In genomic region chr4:130071758-130072157, GRCm38 (mm10) we compare ENCODE assay signal across 25 mouse cellular contexts. TPM values are rescaled to one million over a fixed set of nuclear protein-coding genes. Genes with fewer than 3 reads are reported as not detected.
DNase-seq lines count a peak whose midpoint lies in the region; ATAC-seq and TF ChIP-seq lines count a peak whose summit lies in the region.
"Had no signal": no experiment of that assay in that cellular context is flagged by ENCODE, and none has a peak within 500 bp of the region (broad histone marks: within the 10 kb centered on the region; RNA-seq: fewer than 3 reads in every experiment).

No protein-coding gene starts in this region.

- ATAC-seq in granulocyte monocyte progenitor cell, adult 5-6 weeks (replicated peaks; ENCODE audit: poor library complexity, severe bottlenecking): peak; percentile 18; the same call in 1 of the 2 replicates
- no peak for ATAC-seq in inflammation-experienced regulatory T-cells, adult 6 months
- ATAC-seq: activated CD4-positive, CD25-positive, alpha-beta regulatory T cell, adult 4 months; CD4-positive, CD25-positive, alpha-beta regulatory T cell, adult 4 months; Patski had no signal

- H3K9me3 ChIP-seq in MEL (replicated peaks; ENCODE audit: insufficient read depth, low read length): no peaks in the 10 kb centered on the region
- H3K9me3 ChIP-seq: G1E had no signal

- no peak overlapping the region for H3K27ac ChIP-seq in MEL (ENCODE audit: control insufficient read depth, low read depth, low read length)

- TF ChIP-seq CTCF in MEL (IDR thresholded peaks at IDR 0.05 in 2 of 3, conservative IDR thresholded peaks at IDR 0.05 in 1 of 3; ENCODE audit: control insufficient read depth in 1 of 3, insufficient read depth in 1 of 3, low read depth in 2 of 3, low read length in 3 of 3, poor library complexity in 1 of 3, severe bottlenecking in 1 of 3): no peak

- no peak overlapping the region for H3K4me3 ChIP-seq in MEL (ENCODE audit: control insufficient read depth in 1 of 2, insufficient read depth in 1 of 2, low read depth in 2 of 2, low read length in 2 of 2)

- peak; percentile 11 for DNase-seq in 416B (ENCODE audit: low read depth)
- peak; percentile 41 for DNase-seq in MEL (ENCODE audit: low read depth, low spot score)
- peak; percentile 6 for DNase-seq in MEL-GATA-1-ER (ENCODE audit: extremely low read depth, low read depth)
- DNase-seq in kidney, postnatal 25 days: no peak
- no peak for DNase-seq in left cerebral cortex, adult 8-10 months (ENCODE audit: low spot score in 2 of 2)
- DNase-seq in cerebellum, postnatal 14 days: no peak
- DNase-seq: adrenal gland, adult 2 months; adrenal gland, adult 8-10 months; adrenal gland, postnatal 10 days; adrenal gland, postnatal 14 days; adrenal gland, postnatal 25 days; adrenal gland, postnatal 36 days; B cell, adult 2 months; cerebellum, adult 11 months; cerebellum, adult 11-12 months; cerebellum, adult 18-20 months; cerebellum, adult 2 months; cerebellum, adult 8-10 months had no signal

- no peaks in the 10 kb centered on the region for H3K79me2 ChIP-seq in MEL (ENCODE audit: control insufficient read depth, insufficient read depth, low read length, poor library complexity)

- peaks cover 2 to 15% of the 10 kb centered on the region in 2 experiments; a peak in 2 of 4 replicates for H3K4me1 ChIP-seq in MEL (ENCODE audit: control insufficient read depth in 1 of 2, insufficient read depth in 2 of 2, low read length in 2 of 2)

- peak; percentile 25 to 63; a peak in 2 of 4 replicates for TF ChIP-seq EP300 in MEL (IDR thresholded peaks at IDR 0.05; ENCODE audit: low read depth in 1 of 2, low read length in 2 of 2)

- no peak overlapping the region; the same call in 1 of the 2 replicates for H3K9ac ChIP-seq in MEL (ENCODE audit: control insufficient read depth, low read depth, low read length, poor library complexity, severe bottlenecking)

- H3K27me3 ChIP-seq in MEL (ENCODE audit: control insufficient read depth in 1 of 2, insufficient read depth in 2 of 2, low read length in 2 of 2): no peaks in the 10 kb centered on the region; a peak in 1 of 4 replicates
- H3K27me3 ChIP-seq: Patski had no signal

- H3K36me3 ChIP-seq in MEL (ENCODE audit: control insufficient read depth in 1 of 2, insufficient read depth in 2 of 2, low read length in 2 of 2): peaks cover 0 to 2% of the 10 kb centered on the region in 2 experiments; a peak in 1 of 4 replicates
- H3K36me3 ChIP-seq: G1E had no signal

- no peak for TF ChIP-seq POLR2A in MEL (IDR thresholded peaks at IDR 0.05; ENCODE audit: control insufficient read depth in 1 of 2, insufficient read depth in 1 of 2, low read depth in 1 of 2, low read length in 2 of 2, poor library complexity in 1 of 2)

- no peak for TF ChIP-seq RAD21 in MEL (IDR thresholded peaks at IDR 0.05; ENCODE audit: low read depth, low read length)

TF ChIP-seq in MEL, 35 proteins besides CTCF, POLR2A, EP300 and RAD21:
- no peak for TF ChIP-seq MAZ (IDR thresholded peaks at IDR 0.05; ENCODE audit: low read depth, low read length)
- TF ChIP-seq ZNF384 (IDR thresholded peaks at IDR 0.05; ENCODE audit: low read depth, low read length): no peak
- peak; percentile 54; the same call in 1 of the 2 replicates for TF ChIP-seq ELF1 (IDR thresholded peaks at IDR 0.05; ENCODE audit: low read depth, low read length)
- TF ChIP-seq ETS1 (IDR thresholded peaks at IDR 0.05; ENCODE audit: low read depth, low read length): peak; percentile 87
- TF ChIP-seq SIN3A (IDR thresholded peaks at IDR 0.05; ENCODE audit: low read length): 0 out of 2 replicates have a peak, but pooled peaks have one; percentile 57
- TF ChIP-seq GATA1 (IDR thresholded peaks at IDR 0.05; ENCODE audit: low read depth, low read length): peak; percentile 76
- TF ChIP-seq USF1 (IDR thresholded peaks at IDR 0.05; ENCODE audit: low read depth, low read length): peak; percentile 74

RNA-seq across cellular contexts. Expression of gene Col16a1, which starts 24.1 kb away (rescaled TPM):
- 0.23 and 0.50 TPM in 2 replicates for total RNA-seq in MEL (2012; rRNA removed)
- under 1 TPM in 1 of 2 experiments, not detected in 1; 0.25 TPM for polyA plus RNA-seq in MEL (2012; ENCODE audit: insufficient read depth in 1 of 2, insufficient read length in 2 of 2, low read depth in 1 of 2, low replicate concordance in 2 of 2, missing spikeins in 1 of 2)
- 0.21 TPM in 1 of 2 replicates, not detected in the other for total RNA-seq in granulocyte monocyte progenitor cell, adult 5-6 weeks (2014; fragmentation: Nextera tagmentation)
- 0.52 and 1.9 TPM in 2 replicates for total RNA-seq in granulocyte monocyte progenitor cell, adult 5-6 weeks (2017)
- polyA plus RNA-seq in inflammation-experienced regulatory T-cells, adult 6 months (2017; shearing (Covaris generic)): not detected
- total RNA-seq in left cerebral cortex, adult 8-10 months (2022): 10 to 100 TPM; 14.6 to 26.0 (median 18.3) TPM
- total RNA-seq: CH12.LX, G1E had no signal
- polyA plus RNA-seq: activated CD4-positive, CD25-positive, alpha-beta regulatory T cell, adult 4 months; CD4-positive, CD25-positive, alpha-beta regulatory T cell, adult 4 months; G1E had no signal

RNA-seq across cellular contexts. Expression of gene Pef1, which starts 30.6 kb away (rescaled TPM):
- 24.3 and 27.3 TPM in 2 replicates for total RNA-seq in MEL (2012; rRNA removed)
- polyA plus RNA-seq in MEL (2012; ENCODE audit: insufficient read depth in 1 of 2, insufficient read length in 2 of 2, low read depth in 1 of 2, low replicate concordance in 2 of 2, missing spikeins in 1 of 2): 10 to 100 TPM in 1 of 2 experiments, not detected in 1; 49.8 TPM
- 22.7 and 60.5 TPM in 2 replicates for total RNA-seq in granulocyte monocyte progenitor cell, adult 5-6 weeks (2014; fragmentation: Nextera tagmentation)
- 10.4 and 12.4 TPM in 2 replicates for total RNA-seq in granulocyte monocyte progenitor cell, adult 5-6 weeks (2017)
- 10 to 100 TPM; 35.8 to 44.4 (median 36.9) TPM for polyA plus RNA-seq in inflammation-experienced regulatory T-cells, adult 6 months (2017; shearing (Covaris generic))
- total RNA-seq in left cerebral cortex, adult 8-10 months (2022): 10 to 100 TPM; 72.9 to 80.6 (median 76.1) TPM

Comparison
In these comparisons a context has a peak if more than half of its experiments do, and no peak if none do; other contexts are left out.
1. DNase-seq: peak in 416B (single experiment), MEL (single experiment) and MEL-GATA-1-ER (single experiment); none in kidney, postnatal 25 days (0 of 2), left cerebral cortex, adult 8-10 months (0 of 2) and cerebellum, postnatal 14 days (0 of 2).
2. RNA of gene Col16a1, which starts 24.1 kb away (total RNA-seq): 14.6 to 26.0 TPM in left cerebral cortex, adult 8-10 months; 0.21 to 1.9 TPM in granulocyte monocyte progenitor cell, adult 5-6 weeks and 0.23 to 0.50 TPM in MEL; every median in the first group is over 4 times any median in the second.